Mouse (Mus musculus) small intestine, adult 2 months (tissue): ENCODE results near the gene Cd2bp2.

ENCODE experiments used
- CTCF ChIP-seq: fragments of 200-500 bp; IDR thresholded peaks from 2 replicates; pipeline ENCODE4 v1.5.1; 2012; ENCODE audit warnings: low read depth, mild to moderate bottlenecking, control low read depth, inconsistent platforms, low read length, moderate library complexity, mixed read lengths; ENCODE audit not compliant: insufficient replicate concordance, insufficient read length; ENCODE audit errors: extremely low read depth
- POLR2A ChIP-seq: fragments of 200-500 bp; IDR thresholded peaks from 2 replicates; pipeline ENCODE4 v1.6.1; 2012; ENCODE audit warnings: low read depth, mild to moderate bottlenecking, control low read depth, inconsistent platforms, low read length, moderate library complexity

- TF ChIP-seq CTCF (no peak), POLR2A (no peak)
Measured at GRCm38 (mm10) chr7:127142666-127143065, 53.2 kb downstream of the Cd2bp2 start.
